Mouse (Mus musculus): ENCODE measurements around the gene Tstd2. TPM values are rescaled to one million over a fixed set of nuclear protein-coding genes. Genes with fewer than 3 reads are reported as not detected.

The Tstd2 gene
- total RNA-seq (2012; rRNA removed), result 21.2 and 28.9 TPM in 2 replicates

GRCm38 (mm10) chr4:46138287-46139222 lies at the start of gene Tstd2, which contains the start of gene Ncbp1:
TSS of gene Tstd2 (minus strand) at chr4:46138694.
TSS of gene Ncbp1 (plus strand) at chr4:46138613.
- peak within 1 kb of the TSS; percentile 75 to 97 for H3K4me3 ChIP-seq (ENCODE audit: insufficient read depth in 1 of 2, low read depth in 1 of 2, low read length in 2 of 2, poor library complexity in 1 of 2, severe bottlenecking in 1 of 2)
- H3K36me3 ChIP-seq (ENCODE audit: control insufficient read depth, insufficient read depth, low read length, poor library complexity, severe bottlenecking), result no peaks in the 10 kb centered on the region
- H3K9me3 ChIP-seq (ENCODE audit: control insufficient read depth, insufficient read depth, low read depth, low read length), result no peaks in the 10 kb centered on the region
- H3K9ac ChIP-seq (ENCODE audit: insufficient read depth, low read depth, low read length, poor library complexity, severe bottlenecking), result peak within 1 kb of the TSS; percentile 85
- TF ChIP-seq ZC3H11A (IDR thresholded peaks at IDR 0.05; ENCODE audit: borderline replicate concordance, low read depth, low read length) (no peak), MAFK (IDR thresholded peaks at IDR 0.05; ENCODE audit: insufficient read depth, low read depth, low read length) (no peak), HCFC1 (IDR thresholded peaks at IDR 0.05; ENCODE audit: borderline replicate concordance, insufficient read depth, low read length) (peak; percentile 61; the same call in 1 of the 2 replicates)
- peak; percentile 87 for DNase-seq (ENCODE audit: low read depth, low spot score)
- H3K27ac ChIP-seq (ENCODE audit: insufficient read depth, low read depth, low read length, poor library complexity, severe bottlenecking), result peak within 1 kb of the TSS; percentile 45
- in situ Hi-C loops (cut with MboI; ENCODE audit: low sequenced_read_pairs in 2 of 2, unreplicated experiment in 2 of 2), result no loop called here
- peaks cover 2% of the 10 kb centered on the region in 2 experiments; a peak in 1 of 4 replicates for H3K4me1 ChIP-seq (ENCODE audit: control insufficient read depth in 2 of 2, insufficient read depth in 2 of 2, low read length in 2 of 2, poor library complexity in 1 of 2)

DNA sequence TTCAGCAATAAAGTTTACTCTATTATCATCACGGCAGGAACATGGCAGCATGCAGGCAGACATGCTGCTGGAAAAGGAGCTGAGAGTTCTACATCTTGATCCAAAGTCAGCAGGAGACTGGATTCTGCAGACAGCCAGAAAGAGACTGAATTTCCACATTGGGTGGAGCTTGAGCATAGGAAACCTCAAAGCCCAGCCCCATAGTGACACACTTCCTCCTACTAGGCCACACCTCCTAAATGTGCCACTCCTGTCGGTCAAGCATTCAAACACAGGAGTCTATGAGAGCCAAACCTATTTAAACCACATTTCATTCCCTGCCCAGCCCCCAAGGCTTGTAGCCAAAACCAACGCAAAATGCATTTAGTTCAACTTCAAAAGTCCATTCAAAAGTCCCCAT lies 48.0 kb upstream of the Tstd2 start:
- TF ChIP-seq CHD2 (IDR thresholded peaks at IDR 0.05; ENCODE audit: low read depth, low read length) (no peak), MAFK (IDR thresholded peaks at IDR 0.05; ENCODE audit: insufficient read depth, low read depth, low read length) (no peak), ZC3H11A (IDR thresholded peaks at IDR 0.05; ENCODE audit: borderline replicate concordance, low read depth, low read length) (no peak), ZNF384 (IDR thresholded peaks at IDR 0.05; ENCODE audit: low read depth, low read length) (no peak), HCFC1 (IDR thresholded peaks at IDR 0.05; ENCODE audit: borderline replicate concordance, insufficient read depth, low read length) (no peak)
- Histone ChIP-seq H3K27ac (ENCODE audit: insufficient read depth, low read depth, low read length, poor library complexity, severe bottlenecking) (no peak overlapping the region; the same call in 1 of the 2 replicates), H3K9ac (ENCODE audit: insufficient read depth, low read depth, low read length, poor library complexity, severe bottlenecking) (no peak overlapping the region), H3K4me1 (ENCODE audit: control insufficient read depth in 2 of 2, insufficient read depth in 2 of 2, low read length in 2 of 2, poor library complexity in 1 of 2) (peaks cover 2 to 17% of the 10 kb centered on the region in 2 experiments; a peak in 1 of 4 replicates), H3K9me3 (ENCODE audit: control insufficient read depth, insufficient read depth, low read depth, low read length) (no peaks in the 10 kb centered on the region), H3K4me3 (ENCODE audit: insufficient read depth in 1 of 2, low read depth in 1 of 2, low read length in 2 of 2, poor library complexity in 1 of 2, severe bottlenecking in 1 of 2) (no peak overlapping the region), H3K36me3 (ENCODE audit: control insufficient read depth, insufficient read depth, low read length, poor library complexity, severe bottlenecking) (peaks cover 25% of the 10 kb centered on the region; the same call in 1 of the 2 replicates)
- in situ Hi-C loops (cut with MboI; ENCODE audit: low sequenced_read_pairs in 2 of 2, unreplicated experiment in 2 of 2), result no loop called here
- peak; percentile 30 for DNase-seq (ENCODE audit: low read depth, low spot score)

DNA sequence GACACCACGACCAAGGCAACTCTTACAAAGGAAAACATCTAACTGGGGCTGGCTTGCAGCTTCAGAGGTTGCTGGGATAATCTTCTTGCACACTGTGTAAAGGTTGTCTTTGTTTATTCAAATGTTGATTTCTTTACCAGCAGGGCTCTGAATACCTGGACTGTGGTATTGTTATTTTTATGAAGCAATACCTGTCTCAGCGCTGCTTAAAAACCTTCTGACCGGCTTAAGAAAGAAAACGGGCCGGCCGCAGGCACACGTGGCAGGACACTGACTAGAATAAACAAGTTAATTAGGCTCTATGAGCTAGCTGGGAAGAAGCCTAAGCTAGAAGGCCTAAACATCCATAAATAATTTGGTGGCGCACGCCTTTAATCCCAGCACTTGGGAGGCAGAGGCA lies 47.4 kb upstream of the Tstd2 start:
- in situ Hi-C loops (cut with MboI; ENCODE audit: low sequenced_read_pairs in 2 of 2, unreplicated experiment in 2 of 2), result no loop called here
- peaks cover 27% of the 10 kb centered on the region; the same call in 1 of the 2 replicates for H3K36me3 ChIP-seq (ENCODE audit: control insufficient read depth, insufficient read depth, low read length, poor library complexity, severe bottlenecking)
- H3K9ac ChIP-seq (ENCODE audit: insufficient read depth, low read depth, low read length, poor library complexity, severe bottlenecking), result no peak overlapping the region
- H3K4me3 ChIP-seq (ENCODE audit: insufficient read depth in 1 of 2, low read depth in 1 of 2, low read length in 2 of 2, poor library complexity in 1 of 2, severe bottlenecking in 1 of 2), result no peak overlapping the region
- TF ChIP-seq MAFK (IDR thresholded peaks at IDR 0.05; ENCODE audit: insufficient read depth, low read depth, low read length) (no peak), CHD2 (IDR thresholded peaks at IDR 0.05; ENCODE audit: low read depth, low read length) (peak; percentile 47; the same call in 1 of the 2 replicates)
- no peaks in the 10 kb centered on the region for H3K9me3 ChIP-seq (ENCODE audit: control insufficient read depth, insufficient read depth, low read depth, low read length)
- H3K4me1 ChIP-seq (ENCODE audit: control insufficient read depth in 2 of 2, insufficient read depth in 2 of 2, low read length in 2 of 2, poor library complexity in 1 of 2), result peaks cover 2 to 23% of the 10 kb centered on the region in 2 experiments; a peak in 1 of 4 replicates
- H3K27ac ChIP-seq (ENCODE audit: insufficient read depth, low read depth, low read length, poor library complexity, severe bottlenecking), result no peak overlapping the region; the same call in 1 of the 2 replicates
- peak; percentile 41 for DNase-seq (ENCODE audit: low read depth, low spot score)

DNA sequence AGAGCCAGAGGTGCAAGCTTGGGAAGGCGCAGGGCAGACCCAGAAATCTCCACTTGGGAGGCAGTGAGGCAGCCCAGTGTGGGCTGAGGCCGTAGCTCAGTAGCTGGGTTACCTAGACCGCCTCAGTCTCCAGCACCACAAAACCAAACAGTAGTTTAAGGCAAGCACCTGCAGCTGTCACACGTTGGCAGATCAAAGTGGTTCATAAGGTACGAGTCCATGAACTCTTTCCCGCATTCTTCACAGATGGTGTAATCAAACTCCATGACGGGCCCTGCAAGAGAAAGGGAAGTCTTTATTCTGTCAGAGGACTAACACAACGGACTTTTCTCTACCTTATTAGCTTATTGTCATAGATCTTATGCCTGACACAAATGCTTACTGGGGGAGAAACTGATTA lies 46.9 kb upstream of the Tstd2 start:
- peaks cover 24% of the 10 kb centered on the region; the same call in 1 of the 2 replicates for H3K36me3 ChIP-seq (ENCODE audit: control insufficient read depth, insufficient read depth, low read length, poor library complexity, severe bottlenecking)
- H3K9ac ChIP-seq (ENCODE audit: insufficient read depth, low read depth, low read length, poor library complexity, severe bottlenecking), result peak overlapping the region; percentile 30
- H3K9me3 ChIP-seq (ENCODE audit: control insufficient read depth, insufficient read depth, low read depth, low read length), result no peaks in the 10 kb centered on the region
- H3K4me1 ChIP-seq (ENCODE audit: control insufficient read depth in 2 of 2, insufficient read depth in 2 of 2, low read length in 2 of 2, poor library complexity in 1 of 2), result peaks cover 2 to 23% of the 10 kb centered on the region in 2 experiments; a peak in 1 of 4 replicates
- peak; percentile 29 for DNase-seq (ENCODE audit: low read depth, low spot score)
- in situ Hi-C loops (cut with MboI; ENCODE audit: low sequenced_read_pairs in 2 of 2, unreplicated experiment in 2 of 2), result no loop called here
- H3K4me3 ChIP-seq (ENCODE audit: insufficient read depth in 1 of 2, low read depth in 1 of 2, low read length in 2 of 2, poor library complexity in 1 of 2, severe bottlenecking in 1 of 2), result no peak overlapping the region
- TF ChIP-seq HCFC1 (IDR thresholded peaks at IDR 0.05; ENCODE audit: borderline replicate concordance, insufficient read depth, low read length) (no peak), CHD2 (IDR thresholded peaks at IDR 0.05; ENCODE audit: low read depth, low read length) (no peak), ZNF384 (IDR thresholded peaks at IDR 0.05; ENCODE audit: low read depth, low read length) (no peak), MAFK (IDR thresholded peaks at IDR 0.05; ENCODE audit: insufficient read depth, low read depth, low read length) (no peak), ZC3H11A (IDR thresholded peaks at IDR 0.05; ENCODE audit: borderline replicate concordance, low read depth, low read length) (no peak)
- H3K27ac ChIP-seq (ENCODE audit: insufficient read depth, low read depth, low read length, poor library complexity, severe bottlenecking), result peak overlapping the region; percentile 14

Data from ES-E14 (cell line).